Mouse (Mus musculus): ENCODE measurements around the gene Srl.

Gene Srl

GRCm38 (mm10) chr16:4519157-4519556 lies 22.5 kb downstream of the Srl start:
- DNase-seq (ENCODE audit: low spot score in 2 of 2), result no peak

GRCm38 (mm10) chr16:4517906-4518305 lies 23.7 kb downstream of the Srl start:
- no peak for DNase-seq (ENCODE audit: low spot score in 2 of 2)

GRCm38 (mm10) chr16:4514383-4514782 lies 27.2 kb downstream of the Srl start:
- no peak for DNase-seq (ENCODE audit: low spot score in 2 of 2)

- DNase-seq (ENCODE audit: low spot score in 2 of 2), result peak; percentile 26 to 44
These were observed 28.8 kb downstream of the Srl start for GRCm38 (mm10) chr16:4512661-4513438.

- DNase-seq (ENCODE audit: low spot score in 2 of 2), result no peak
These were observed 30.2 kb downstream of the Srl start for GRCm38 (mm10) chr16:4511371-4511770.

- DNase-seq (ENCODE audit: low spot score in 2 of 2), result no peak
These were observed 35.4 kb downstream of the Srl start for GRCm38 (mm10) chr16:4506181-4506580.

- no peak for DNase-seq (ENCODE audit: low spot score in 2 of 2)
These were observed 38.1 kb downstream of the Srl start for GRCm38 (mm10) chr16:4503495-4503894.

GRCm38 (mm10) chr16:4502568-4502967 lies 39.0 kb downstream of the Srl start:
- DNase-seq (ENCODE audit: low spot score in 2 of 2), result no peak

GRCm38 (mm10) chr16:4501703-4502102 lies 39.9 kb downstream of the Srl start:
- no peak for DNase-seq (ENCODE audit: low spot score in 2 of 2)

- peak in 1 of 2 experiments; percentile 26 for DNase-seq (ENCODE audit: low spot score in 2 of 2)
These were observed 40.8 kb downstream of the Srl start for GRCm38 (mm10) chr16:4500598-4501385.

- no peak for DNase-seq (ENCODE audit: low spot score in 2 of 2)
These were observed 43.6 kb downstream of the Srl start for GRCm38 (mm10) chr16:4497762-4498607.

GRCm38 (mm10) chr16:4496470-4496869 lies 45.1 kb downstream of the Srl start:
- DNase-seq (ENCODE audit: low spot score in 2 of 2), result no peak

- no peak for DNase-seq (ENCODE audit: low spot score in 2 of 2)
These were observed 45.8 kb downstream of the Srl start for GRCm38 (mm10) chr16:4495861-4496260.

- DNase-seq (ENCODE audit: low spot score in 2 of 2), result no peak
These were observed 48.6 kb downstream of the Srl start for GRCm38 (mm10) chr16:4492777-4493563.

- peak; percentile 81 to 87 for DNase-seq (ENCODE audit: low spot score in 2 of 2)
These were observed 52.4 kb downstream of the Srl start for GRCm38 (mm10) chr16:4489114-4489624.

- DNase-seq (ENCODE audit: low spot score in 2 of 2), result no peak
These were observed 60.9 kb downstream of the Srl start for GRCm38 (mm10) chr16:4480616-4481265.

GRCm38 (mm10) chr16:4477591-4478215 lies 63.9 kb downstream of the Srl start:
- no peak for DNase-seq (ENCODE audit: low spot score in 2 of 2)

GRCm38 (mm10) chr16:4474882-4475803 lies 66.5 kb downstream of the Srl start:
- DNase-seq (ENCODE audit: low spot score in 2 of 2), result peak; percentile 89 to 94

Measured in frontal cortex, postnatal 10 days (tissue).